12 mouse cellular contexts compared by ENCODE assay signal in the genomic region with DNA sequence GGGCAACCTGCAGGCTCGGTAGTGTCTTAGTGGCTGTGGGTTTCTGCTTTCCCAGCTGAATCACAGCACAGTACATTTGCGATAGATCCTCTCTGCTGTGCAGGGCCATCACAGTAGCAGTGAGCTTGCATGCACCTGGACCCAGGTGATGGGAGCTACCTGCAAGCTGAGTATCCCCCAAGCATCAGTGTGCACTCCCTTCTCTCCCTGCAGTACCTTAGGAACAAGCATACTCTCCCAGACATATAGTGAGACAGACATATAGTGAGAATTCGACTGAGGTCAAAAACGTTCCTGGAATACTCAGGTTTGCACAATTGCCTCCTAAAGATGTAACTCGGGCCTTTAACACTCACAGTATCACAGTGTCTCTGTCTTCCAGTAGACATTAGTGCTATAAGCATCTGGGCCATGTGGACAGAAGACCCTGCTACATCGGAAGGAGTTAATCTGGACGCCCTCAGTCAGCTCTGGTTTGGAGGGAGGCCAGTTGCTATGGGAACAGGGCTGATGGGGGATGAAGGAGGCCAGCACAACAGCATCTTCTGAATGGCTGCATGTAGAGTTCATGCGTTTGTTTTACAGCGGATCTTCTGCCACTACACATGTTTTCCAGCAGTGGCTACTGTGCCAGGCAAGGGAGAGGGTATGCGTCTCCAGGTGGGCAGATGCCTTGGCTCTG. TPM values are rescaled to one million over a fixed set of nuclear protein-coding genes. Genes with fewer than 3 reads are reported as not detected.
DNase-seq lines count a peak whose midpoint lies in the region; ATAC-seq and TF ChIP-seq lines count a peak whose summit lies in the region.
"Had no signal": no experiment of that assay in that cellular context is flagged by ENCODE, and none has a peak within 500 bp of the region (broad histone marks: within the 10 kb centered on the region; RNA-seq: fewer than 3 reads in every experiment).

No protein-coding gene starts in this region.

- intact Hi-C loops in gastrocnemius, postnatal 14 days (cut with DNase I; ENCODE audit: low total_unique reads), result no loop called here

- WGBS in forebrain, embryonic 13.5 days, result 48% methylated on average over 10 of the region's 10 CpGs
- WGBS in hindbrain, postnatal 0 days, result 25% methylated on average over 10 of the region's 10 CpGs
- 39% methylated on average over 10 of the region's 10 CpGs for WGBS in neural tube, embryonic 14.5 days

- peak overlapping the region; percentile 52 for H3K27ac ChIP-seq in forebrain, embryonic 13.5 days
- peak overlapping the region; percentile 83 for H3K27ac ChIP-seq in hindbrain, postnatal 0 days
- peak overlapping the region; percentile 78 for H3K27ac ChIP-seq in neural tube, embryonic 14.5 days (ENCODE audit: low read depth, low read length)

- H3K4me2 ChIP-seq in forebrain, embryonic 13.5 days, result peak overlapping the region; percentile 12; the same call in 1 of the 2 replicates
- peak overlapping the region; percentile 35 for H3K4me2 ChIP-seq in hindbrain, postnatal 0 days (ENCODE audit: low read depth, low read length)
- no peak overlapping the region for H3K4me2 ChIP-seq in neural tube, embryonic 14.5 days (ENCODE audit: low read depth, low read length)

- peaks cover 19% of the 10 kb centered on the region for H3K4me1 ChIP-seq in forebrain, embryonic 13.5 days
- peaks cover 19% of the 10 kb centered on the region for H3K4me1 ChIP-seq in hindbrain, postnatal 0 days (ENCODE audit: insufficient read depth, low read length)
- H3K4me1 ChIP-seq in neural tube, embryonic 14.5 days (ENCODE audit: control insufficient read depth, insufficient read depth, low read length), result peaks cover 11% of the 10 kb centered on the region

- peak; percentile 76 for ATAC-seq in forebrain, embryonic 13.5 days
- ATAC-seq in hindbrain, postnatal 0 days, result peak; percentile 90
- peak; percentile 87 for ATAC-seq in neural tube, embryonic 14.5 days (ENCODE audit: low read depth)

- TF ChIP-seq CTCF in hindbrain, postnatal 0 days (IDR thresholded peaks at IDR 0.05; ENCODE audit: low read depth), result no peak

- H3K36me3 ChIP-seq in forebrain, embryonic 13.5 days (ENCODE audit: poor library complexity, severe bottlenecking), result no peaks in the 10 kb centered on the region
- no peaks in the 10 kb centered on the region for H3K36me3 ChIP-seq in hindbrain, postnatal 0 days (ENCODE audit: insufficient read depth, low read length)
- no peaks in the 10 kb centered on the region for H3K36me3 ChIP-seq in neural tube, embryonic 14.5 days (ENCODE audit: control insufficient read depth, insufficient read depth, low read length)

- no peak overlapping the region for H3K4me3 ChIP-seq in forebrain, embryonic 13.5 days
- H3K4me3 ChIP-seq in hindbrain, postnatal 0 days (ENCODE audit: low read length), result no peak overlapping the region
- no peak overlapping the region for H3K4me3 ChIP-seq in neural tube, embryonic 14.5 days (ENCODE audit: low read depth, low read length)

- no peaks in the 10 kb centered on the region for H3K27me3 ChIP-seq in forebrain, embryonic 13.5 days
- H3K27me3 ChIP-seq in hindbrain, postnatal 0 days (ENCODE audit: insufficient read depth, low read length), result no peaks in the 10 kb centered on the region
- no peaks in the 10 kb centered on the region for H3K27me3 ChIP-seq in neural tube, embryonic 14.5 days (ENCODE audit: control insufficient read depth, insufficient read depth, low read length)

- H3K9ac ChIP-seq in forebrain, embryonic 13.5 days, result no peak overlapping the region; the same call in 1 of the 2 replicates
- H3K9ac ChIP-seq in hindbrain, postnatal 0 days (replicated peaks; ENCODE audit: low read length), result no peak overlapping the region
- H3K9ac ChIP-seq in neural tube, embryonic 14.5 days (replicated peaks; ENCODE audit: low read depth, low read length), result peak overlapping the region; percentile 7; the same call in 1 of the 2 replicates

- no peaks in the 10 kb centered on the region for H3K9me3 ChIP-seq in forebrain, embryonic 13.5 days (replicated peaks)
- H3K9me3 ChIP-seq in hindbrain, postnatal 0 days (ENCODE audit: low read length), result no peaks in the 10 kb centered on the region
- H3K9me3 ChIP-seq in neural tube, embryonic 14.5 days (ENCODE audit: control insufficient read depth, low read length), result no peaks in the 10 kb centered on the region

- peak; percentile 49 to 60 for DNase-seq in layer of hippocampus, postnatal 10 days (ENCODE audit: low spot score in 2 of 2)
- no peak for DNase-seq in layer of hippocampus, adult 9-11 months
- DNase-seq in hindbrain, postnatal 0 days (ENCODE audit: low spot score), result peak; percentile 89
- no peak for DNase-seq in gastrocnemius, postnatal 14 days
- no peak for DNase-seq in adrenal gland, adult 2 months
- no peak for DNase-seq in kidney, adult 9 months
- DNase-seq: adrenal gland, postnatal 36 days; heart, adult 18-20 months; kidney, postnatal 25 days; spleen, adult 18-20 months had no signal

RNA-seq across cellular contexts. Expression of a gene that starts 34.5 kb away (rescaled TPM):
- 10 to 100 TPM; 77.9 to 81.5 TPM for total RNA-seq in layer of hippocampus, postnatal 10 days (2021)
- polyA plus RNA-seq in forebrain, embryonic 13.5 days (2015; fragmentation: Nextera tagmentation; extraction: Ambion mirVana), result 54.2 and 54.8 TPM in 2 replicates
- total RNA-seq in hindbrain, postnatal 0 days (2014; rRNA removed), result 146 and 159 TPM in 2 replicates
- 59.4 and 66.9 TPM in 2 replicates for polyA plus RNA-seq in hindbrain, postnatal 0 days (2015; fragmentation: Nextera tagmentation; extraction: Ambion mirVana)
- 47.6 and 58.3 TPM in 2 replicates for polyA plus RNA-seq in neural tube, embryonic 14.5 days (2014; fragmentation: Nextera tagmentation; extraction: Ambion mirVana)
- 10 to 100 TPM; 41.8 to 42.8 TPM for total RNA-seq in gastrocnemius, postnatal 14 days (2021)
- 10 to 100 TPM; 51.1 to 79.5 TPM for total RNA-seq in adrenal gland, adult 2 months (2021)
- polyA plus RNA-seq in adrenal gland, adult 2 months (2012; rRNA removed), result 121 and 122 TPM in 2 replicates

Comparison
In these comparisons a context has a peak if more than half of its experiments do, and no peak if none do; other contexts are left out.
1. DNase-seq: peak in layer of hippocampus, postnatal 10 days (2 of 2) and hindbrain, postnatal 0 days (single experiment); none in layer of hippocampus, adult 9-11 months (single experiment), gastrocnemius, postnatal 14 days (single experiment), adrenal gland, adult 2 months (single experiment) and kidney, adult 9 months (single experiment).
2. Peak in every context shown above with its lines, with median percentiles within 50 percentile points of each other: ATAC-seq and H3K27ac ChIP-seq.